11 mouse cellular contexts compared by ENCODE assay signal in genomic region chr10:84481327-84481671, GRCm38 (mm10). TPM values are rescaled to one million over a fixed set of nuclear protein-coding genes. Genes with fewer than 3 reads are reported as not detected.
DNase-seq lines count a peak whose midpoint lies in the region; ATAC-seq lines count a peak whose summit lies in the region.
"Had no signal": no experiment of that assay in that cellular context is flagged by ENCODE, and none has a peak within 500 bp of the region (broad histone marks: within the 10 kb centered on the region; RNA-seq: fewer than 3 reads in every experiment).

No protein-coding gene starts in this region.

- H3K4me1 ChIP-seq in heart, embryonic 12.5 days (replicated peaks), result peaks cover 22% of the 10 kb centered on the region
- peaks cover 29% of the 10 kb centered on the region for H3K4me1 ChIP-seq in neural tube, embryonic 13.5 days (replicated peaks)
- H3K4me1 ChIP-seq in kidney, embryonic 16.5 days (ENCODE audit: insufficient read depth, low read length), result peaks cover 38% of the 10 kb centered on the region

- no peak overlapping the region for H3K4me2 ChIP-seq in heart, embryonic 12.5 days
- no peak overlapping the region for H3K4me2 ChIP-seq in neural tube, embryonic 13.5 days
- no peak overlapping the region for H3K4me2 ChIP-seq in kidney, embryonic 16.5 days (replicated peaks; ENCODE audit: low read depth, low read length)
- H3K4me2 ChIP-seq: hindbrain, embryonic 13.5 days; liver, embryonic 13.5 days had no signal

- no peak for ATAC-seq in heart, embryonic 12.5 days (ENCODE audit: insufficient number of reproducible peaks, low FRiP score)
- no peak for ATAC-seq in neural tube, embryonic 13.5 days (ENCODE audit: low read depth)
- no peak; the same call in 1 of the 2 replicates for ATAC-seq in kidney, embryonic 16.5 days (ENCODE audit: low FRiP score, low TSS enrichment)
- peak; percentile 29; the same call in 1 of the 2 replicates for ATAC-seq in megakaryocyte progenitor cell, adult 5-6 weeks (replicated peaks; ENCODE audit: poor library complexity)

- no peaks in the 10 kb centered on the region for H3K36me3 ChIP-seq in heart, embryonic 12.5 days
- no peaks in the 10 kb centered on the region for H3K36me3 ChIP-seq in neural tube, embryonic 13.5 days
- H3K36me3 ChIP-seq in kidney, embryonic 16.5 days (ENCODE audit: insufficient read depth, low read length), result no peaks in the 10 kb centered on the region
- H3K36me3 ChIP-seq: hindbrain, embryonic 13.5 days; liver, embryonic 13.5 days had no signal

- H3K9me3 ChIP-seq in heart, embryonic 12.5 days (replicated peaks), result 0 out of 2 replicates have a peak, but pooled peaks cover 3% of the 10 kb centered on the region
- H3K9me3 ChIP-seq in neural tube, embryonic 13.5 days, result no peaks in the 10 kb centered on the region
- no peaks in the 10 kb centered on the region for H3K9me3 ChIP-seq in kidney, embryonic 16.5 days (ENCODE audit: low read length)
- H3K9me3 ChIP-seq: hindbrain, embryonic 13.5 days; liver, embryonic 13.5 days had no signal

- peak overlapping the region; percentile 70 for H3K27ac ChIP-seq in heart, embryonic 12.5 days (ENCODE audit: poor library complexity, severe bottlenecking)
- H3K27ac ChIP-seq in neural tube, embryonic 13.5 days (replicated peaks), result peak overlapping the region; percentile 18; the same call in 1 of the 2 replicates
- H3K27ac ChIP-seq in kidney, embryonic 16.5 days (ENCODE audit: low read length), result peak overlapping the region; percentile 88
- H3K27ac ChIP-seq: hindbrain, embryonic 13.5 days; liver, embryonic 13.5 days had no signal

- H3K27me3 ChIP-seq in heart, embryonic 12.5 days (replicated peaks), result no peaks in the 10 kb centered on the region
- H3K27me3 ChIP-seq in neural tube, embryonic 13.5 days, result no peaks in the 10 kb centered on the region
- H3K27me3 ChIP-seq in kidney, embryonic 16.5 days (ENCODE audit: insufficient read depth, low read length), result no peaks in the 10 kb centered on the region
- H3K27me3 ChIP-seq: liver, embryonic 13.5 days had no signal

- WGBS in heart, embryonic 12.5 days, result 68% methylated on average over 5 of the region's 5 CpGs
- 54% methylated on average over 5 of the region's 5 CpGs for WGBS in neural tube, embryonic 13.5 days
- 23% methylated on average over 5 of the region's 5 CpGs for WGBS in kidney, embryonic 16.5 days

- DNase-seq in heart, adult 8-10 months (ENCODE audit: low spot score), result no peak
- DNase-seq in neural tube, embryonic 10.5 days (ENCODE audit: extremely low spot score, low spot score), result no peak
- DNase-seq in cerebellum, adult 9-11 months, result no peak
- DNase-seq in thymus, postnatal 14 days, result no peak
- DNase-seq: liver, embryonic 13.5 days; right cerebral cortex, postnatal 14 days had no signal

- no peak overlapping the region for H3K4me3 ChIP-seq in heart, embryonic 12.5 days
- no peak overlapping the region for H3K4me3 ChIP-seq in neural tube, embryonic 13.5 days
- no peak overlapping the region for H3K4me3 ChIP-seq in kidney, embryonic 16.5 days (ENCODE audit: low read length)
- H3K4me3 ChIP-seq: hindbrain, embryonic 13.5 days; liver, embryonic 13.5 days had no signal

- H3K9ac ChIP-seq in heart, embryonic 12.5 days, result no peak overlapping the region
- H3K9ac ChIP-seq in neural tube, embryonic 13.5 days, result no peak overlapping the region
- H3K9ac ChIP-seq in kidney, embryonic 16.5 days (replicated peaks; ENCODE audit: low read length), result no peak overlapping the region
- H3K9ac ChIP-seq: hindbrain, embryonic 13.5 days; liver, embryonic 13.5 days had no signal

RNA-seq across cellular contexts. Expression of gene Nuak1, which starts 40.9 kb away (rescaled TPM):
- polyA plus RNA-seq in heart, embryonic 12.5 days (2016; fragmentation: Nextera tagmentation; extraction: Ambion mirVana), result 3.2 and 3.7 TPM in 2 replicates
- 10 to 100 TPM; 23.9 to 43.8 (median 34.0) TPM for total RNA-seq in heart, adult 8-10 months (2022)
- 5.4 and 5.7 TPM in 2 replicates for polyA plus RNA-seq in neural tube, embryonic 13.5 days (2015; fragmentation: Nextera tagmentation; extraction: Ambion mirVana)
- polyA plus RNA-seq in kidney, embryonic 16.5 days (2015; fragmentation: Nextera tagmentation; extraction: Ambion mirVana), result 3.2 and 3.6 TPM in 2 replicates
- 0.12 TPM in 2 replicates for total RNA-seq in megakaryocyte progenitor cell, adult 5-6 weeks (2015)
- total RNA-seq in megakaryocyte progenitor cell, adult 5-6 weeks (2017), result 0.03 and 0.17 TPM in 2 replicates

RNA-seq across cellular contexts. Expression of gene Ckap4, which starts 52.6 kb away (rescaled TPM):
- 145 and 154 TPM in 2 replicates for polyA plus RNA-seq in heart, embryonic 12.5 days (2016; fragmentation: Nextera tagmentation; extraction: Ambion mirVana)
- 10 to 100 TPM; 18.2 to 26.3 (median 22.8) TPM for total RNA-seq in heart, adult 8-10 months (2022)
- 64.0 and 65.9 TPM in 2 replicates for polyA plus RNA-seq in neural tube, embryonic 13.5 days (2015; fragmentation: Nextera tagmentation; extraction: Ambion mirVana)
- polyA plus RNA-seq in kidney, embryonic 16.5 days (2015; fragmentation: Nextera tagmentation; extraction: Ambion mirVana), result 40.0 and 72.4 TPM in 2 replicates
- total RNA-seq in megakaryocyte progenitor cell, adult 5-6 weeks (2015), result 72.5 and 84.2 TPM in 2 replicates
- total RNA-seq in megakaryocyte progenitor cell, adult 5-6 weeks (2017), result 63.4 and 70.0 TPM in 2 replicates

Comparison
In these comparisons a context has a peak if more than half of its experiments do, and no peak if none do; other contexts are left out.
1. H3K27ac ChIP-seq: peak in every context shown above with its lines; median percentile 88 in kidney, embryonic 16.5 days; 70 in heart, embryonic 12.5 days; 18 in neural tube, embryonic 13.5 days.